Mouse (Mus musculus) forebrain, embryonic 16.5 days (tissue): ENCODE measurements at regions not wholly inside any gene's neighbourhood (a gene's known extent, or its start where the extent isn't known, plus 50 kb on each side); places are given as distances from the start of the nearest gene placed in this dataset.

Experiments used
- ATAC-seq: fragments of 200-750 bp; cut with Nextera tagmentation; 2 replicates; pipeline ENCODE4 v1.8.0; 2017; ENCODE audit warnings: mild to moderate bottlenecking, moderate library complexity
- H3K27ac ChIP-seq: fragments of 300-500 bp; sonication (generic); 2 replicates; pipeline ENCODE4 v1.5.1; 2014; ENCODE audit warnings: low read length, control low read depth
- H3K27me3 ChIP-seq: fragments of 300-500 bp; sonication (generic); replicated peaks from 2 replicates; pipeline ENCODE4 v1.6.1; 2014; ENCODE audit warnings: low read length; ENCODE audit not compliant: control insufficient read depth, insufficient read depth
- H3K36me3 ChIP-seq: fragments of 300-500 bp; sonication (generic); 2 replicates; pipeline ENCODE4 v1.6.1; 2014; ENCODE audit not compliant: control insufficient read depth, insufficient read depth
- H3K4me1 ChIP-seq: fragments of 300-500 bp; sonication (generic); replicated peaks from 2 replicates; pipeline ENCODE4 v1.6.1; 2014; ENCODE audit warnings: low read length; ENCODE audit not compliant: control insufficient read depth, insufficient read depth
- H3K4me2 ChIP-seq: fragments of 300-500 bp; sonication (generic); 2 replicates; pipeline ENCODE4 v1.6.1; 2014; ENCODE audit warnings: mild to moderate bottlenecking, low read length, control low read depth
- H3K4me3 ChIP-seq: fragments of 300-500 bp; sonication (generic); replicated peaks from 2 replicates; pipeline ENCODE4 v1.5.1; 2014; ENCODE audit warnings: mild to moderate bottlenecking, low read length, control low read depth
- H3K9ac ChIP-seq: fragments of 300-500 bp; sonication (generic); replicated peaks from 2 replicates; pipeline ENCODE4 v1.6.1; 2014; ENCODE audit warnings: low read depth, low read length, control low read depth
- H3K9me3 ChIP-seq: fragments of 300-500 bp; sonication (generic); 2 replicates; pipeline ENCODE4 v1.6.1; 2016; ENCODE audit warnings: low read length; ENCODE audit not compliant: control insufficient read depth
- whole genome bisulfite sequencing: fragments of 180-500 bp; shearing (Covaris S2); extraction: QIAGEN DNeasy Blood & Tissue Kit; methylation state at CpG from one replicate; pipeline ENCODE4 v1.1.7; 2014; 5-methylcytosine and 5-hydroxymethylcytosine counted together

- no peaks in the 10 kb centered on the region for H3K27me3 ChIP-seq
- no peaks in the 10 kb centered on the region for H3K9me3 ChIP-seq
- no peak overlapping the region for H3K9ac ChIP-seq
- 67% methylated on average over 10 of the region's 10 CpGs for WGBS
- peaks cover 6% of the 10 kb centered on the region for H3K4me1 ChIP-seq
- no peak overlapping the region for H3K4me3 ChIP-seq
- no peak overlapping the region for H3K4me2 ChIP-seq
- H3K27ac ChIP-seq = no peak overlapping the region
- peak; percentile 19; the same call in 1 of the 2 replicates for ATAC-seq
- no peaks in the 10 kb centered on the region for H3K36me3 ChIP-seq
Observed at GRCm38 (mm10) chr16:50841205-50841604, 250.3 kb upstream of the Ccdc54 start.

DNA sequence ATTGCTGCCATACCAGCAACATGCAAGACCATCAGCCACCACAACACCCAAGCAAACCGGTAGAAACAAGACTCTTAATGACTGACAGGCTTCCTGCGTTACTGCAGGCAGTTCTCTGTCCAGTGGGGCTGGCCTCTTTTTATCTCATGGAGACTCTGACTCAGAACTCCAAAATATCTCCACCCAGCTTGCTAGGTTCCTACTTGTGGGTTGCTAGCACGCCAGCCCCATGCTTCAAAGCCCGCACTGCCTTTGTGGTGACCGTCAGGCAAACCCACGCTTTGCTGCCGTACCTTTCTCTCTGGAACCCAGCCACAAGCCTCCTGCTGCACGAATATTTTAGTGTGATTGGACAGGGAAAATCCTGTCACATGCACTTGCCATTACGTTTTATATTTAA is 248.7 kb upstream of the Ccdc54 start:
- H3K9ac ChIP-seq = no peak overlapping the region
- H3K9me3 ChIP-seq = no peaks in the 10 kb centered on the region
- no peaks in the 10 kb centered on the region for H3K27me3 ChIP-seq
- WGBS = 60% methylated on average over 9 of the region's 9 CpGs
- H3K36me3 ChIP-seq = no peaks in the 10 kb centered on the region
- no peak overlapping the region for H3K4me2 ChIP-seq
- H3K4me1 ChIP-seq = peaks cover 6% of the 10 kb centered on the region
- H3K4me3 ChIP-seq = no peak overlapping the region
- ATAC-seq = no peak
- H3K27ac ChIP-seq = no peak overlapping the region

GRCm38 (mm10) chr16:50837416-50837815 is 246.5 kb upstream of the Ccdc54 start:
- Histone ChIP-seq H3K4me2 (no peak overlapping the region), H3K36me3 (no peaks in the 10 kb centered on the region), H3K9me3 (no peaks in the 10 kb centered on the region), H3K27me3 (no peaks in the 10 kb centered on the region), H3K27ac (no peak overlapping the region), H3K9ac (no peak overlapping the region), H3K4me3 (no peak overlapping the region), H3K4me1 (peaks cover 6% of the 10 kb centered on the region)
- ATAC-seq = no peak
- WGBS = 81% methylated on average over 9 of the region's 9 CpGs

DNA sequence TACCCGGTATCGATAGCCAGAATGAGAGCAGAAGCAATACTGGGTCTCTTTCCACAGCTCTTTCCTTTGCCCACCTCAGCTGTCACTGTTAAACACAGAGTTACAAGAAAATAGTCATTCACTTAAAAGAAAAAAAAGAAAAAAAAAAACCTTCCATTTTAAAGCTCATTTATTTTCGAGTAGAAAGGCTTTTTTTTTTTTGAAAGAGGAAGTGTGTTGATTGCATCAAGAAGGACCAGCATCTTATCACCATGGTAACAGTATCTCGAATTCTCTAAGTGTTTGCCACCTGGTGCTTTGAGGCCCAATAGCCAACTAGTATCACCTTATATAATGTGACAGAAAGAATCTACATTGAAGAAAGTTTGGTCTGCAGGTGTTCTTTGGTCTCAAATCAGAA is 245.5 kb upstream of the Ccdc54 start:
- Histone ChIP-seq H3K4me1 (0 out of 2 replicates have a peak, but pooled peaks cover 3% of the 10 kb centered on the region), H3K27me3 (no peaks in the 10 kb centered on the region), H3K4me3 (no peak overlapping the region), H3K27ac (no peak overlapping the region), H3K36me3 (no peaks in the 10 kb centered on the region), H3K4me2 (no peak overlapping the region), H3K9me3 (no peaks in the 10 kb centered on the region), H3K9ac (no peak overlapping the region)
- 71% methylated on average over 4 of the region's 4 CpGs for WGBS
- no peak for ATAC-seq

DNA sequence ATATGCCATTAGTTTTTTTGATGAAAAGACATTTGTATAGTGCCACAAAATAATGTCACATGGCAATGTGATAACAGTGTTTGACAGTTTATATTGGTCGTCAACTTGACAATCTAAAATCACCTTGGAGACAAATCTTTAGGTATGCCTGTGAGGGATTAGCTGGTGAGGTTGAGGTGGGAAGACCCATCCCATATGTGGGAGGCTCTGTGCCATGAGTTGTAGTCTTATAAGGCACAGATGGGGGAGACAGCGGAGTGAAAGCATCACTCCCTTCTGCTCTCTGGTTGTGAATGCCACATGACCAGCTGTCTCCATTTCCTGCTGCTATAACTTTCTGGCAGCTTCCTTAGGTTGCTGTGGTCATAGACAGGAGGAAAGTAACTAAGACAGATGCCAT is 242.4 kb upstream of the Ccdc54 start:
- no peaks in the 10 kb centered on the region for H3K27me3 ChIP-seq
- no peak overlapping the region for H3K27ac ChIP-seq
- no peaks in the 10 kb centered on the region for H3K36me3 ChIP-seq
- 71% methylated on average over 2 of the region's 2 CpGs for WGBS
- H3K4me3 ChIP-seq = no peak overlapping the region
- no peak overlapping the region for H3K9ac ChIP-seq
- no peak for ATAC-seq
- no peaks in the 10 kb centered on the region for H3K4me1 ChIP-seq
- H3K9me3 ChIP-seq = no peaks in the 10 kb centered on the region
- no peak overlapping the region for H3K4me2 ChIP-seq

GRCm38 (mm10) chr16:50822352-50822751 is 231.4 kb upstream of the Ccdc54 start:
- H3K36me3 ChIP-seq = no peaks in the 10 kb centered on the region
- ATAC-seq = no peak
- H3K27ac ChIP-seq = no peak overlapping the region
- H3K9ac ChIP-seq = no peak overlapping the region
- no peak overlapping the region for H3K4me3 ChIP-seq
- H3K27me3 ChIP-seq = no peaks in the 10 kb centered on the region
- 76% methylated on average over 7 of the region's 7 CpGs for WGBS
- H3K4me1 ChIP-seq = no peaks in the 10 kb centered on the region
- H3K4me2 ChIP-seq = no peak overlapping the region
- no peaks in the 10 kb centered on the region for H3K9me3 ChIP-seq

DNA sequence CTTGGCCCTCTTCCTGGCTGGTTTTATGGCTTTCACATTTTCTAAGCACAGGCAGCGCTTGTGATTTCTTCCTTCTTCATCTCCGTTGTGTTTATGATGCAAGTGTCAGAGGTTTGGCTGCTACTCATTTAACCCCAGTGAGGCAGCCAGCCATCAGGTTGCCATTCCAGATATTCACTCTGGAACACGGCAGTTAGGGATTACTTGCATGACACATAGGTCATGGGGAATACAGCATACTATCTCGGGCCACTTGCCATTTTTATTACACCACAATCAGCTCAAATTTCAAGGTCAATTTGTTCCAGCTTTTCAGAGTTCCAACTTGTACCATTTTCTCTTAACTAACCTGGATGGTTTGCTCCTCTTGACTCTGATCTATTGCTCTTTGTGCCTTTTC is 223.7 kb upstream of the Ccdc54 start:
- Histone ChIP-seq H3K9me3 (no peaks in the 10 kb centered on the region), H3K36me3 (no peaks in the 10 kb centered on the region), H3K27me3 (no peaks in the 10 kb centered on the region), H3K27ac (no peak overlapping the region), H3K9ac (no peak overlapping the region), H3K4me2 (no peak overlapping the region), H3K4me1 (no peaks in the 10 kb centered on the region), H3K4me3 (no peak overlapping the region)
- ATAC-seq = no peak
- 76% methylated on average over 4 of the region's 4 CpGs for WGBS

GRCm38 (mm10) chr16:50799145-50799794 is 208.3 kb upstream of the Ccdc54 start:
- peak; percentile 96 for ATAC-seq
- no peak overlapping the region for H3K27ac ChIP-seq
- no peak overlapping the region for H3K4me2 ChIP-seq
- H3K27me3 ChIP-seq = no peaks in the 10 kb centered on the region
- H3K4me3 ChIP-seq = no peak overlapping the region
- H3K4me1 ChIP-seq = peaks cover 2% of the 10 kb centered on the region; the same call in 1 of the 2 replicates
- H3K9me3 ChIP-seq = no peaks in the 10 kb centered on the region
- WGBS = 47% methylated on average over 10 of the region's 10 CpGs
- H3K9ac ChIP-seq = no peak overlapping the region
- H3K36me3 ChIP-seq = no peaks in the 10 kb centered on the region

- no peak for ATAC-seq
- peaks cover 2% of the 10 kb centered on the region; the same call in 1 of the 2 replicates for H3K4me1 ChIP-seq
- no peak overlapping the region for H3K9ac ChIP-seq
- H3K27ac ChIP-seq = no peak overlapping the region
- H3K27me3 ChIP-seq = no peaks in the 10 kb centered on the region
- WGBS = 82% methylated on average over 6 of the region's 6 CpGs
- H3K36me3 ChIP-seq = no peaks in the 10 kb centered on the region
- no peaks in the 10 kb centered on the region for H3K9me3 ChIP-seq
- no peak overlapping the region for H3K4me3 ChIP-seq
- no peak overlapping the region for H3K4me2 ChIP-seq
Observed at GRCm38 (mm10) chr16:50798095-50798494, 207.1 kb upstream of the Ccdc54 start.

DNA sequence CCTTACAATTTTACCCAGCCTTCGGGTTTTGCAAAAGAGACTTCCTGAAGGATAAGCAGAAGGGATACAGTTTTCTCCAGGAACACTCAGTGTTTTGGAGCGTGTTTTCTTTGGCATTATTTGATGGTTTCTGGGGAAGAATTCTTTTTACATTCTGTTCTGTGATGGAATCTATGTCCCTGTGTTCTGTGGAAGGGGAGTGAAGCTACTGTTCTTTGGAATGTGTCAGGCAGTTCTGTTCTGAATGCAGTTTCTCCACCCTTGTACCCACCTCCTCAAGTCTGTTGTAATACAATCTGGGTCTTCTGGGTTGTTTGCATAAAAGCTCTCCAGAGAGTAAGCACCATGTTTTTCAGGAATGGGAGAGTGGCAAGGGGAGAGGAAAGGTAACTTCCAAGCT is 202.0 kb upstream of the Ccdc54 start:
- Histone ChIP-seq H3K27ac (no peak overlapping the region), H3K4me2 (no peak overlapping the region), H3K4me3 (no peak overlapping the region), H3K9ac (no peak overlapping the region), H3K9me3 (no peaks in the 10 kb centered on the region), H3K27me3 (no peaks in the 10 kb centered on the region), H3K4me1 (no peaks in the 10 kb centered on the region), H3K36me3 (no peaks in the 10 kb centered on the region)
- 79% methylated on average over 2 of the region's 2 CpGs for WGBS
- ATAC-seq = no peak
